Mouse (Mus musculus): ENCODE results near the gene Pgbd5. TPM values are rescaled to one million over a fixed set of nuclear protein-coding genes. Genes with fewer than 3 reads are reported as not detected.
A peak's percentile ranks its signal among the peaks of the same experiment; 100 is the strongest.

Pgbd5 gene
- total and polyA plus RNA-seq, 3 experiments, result 0.89 to 3.9 (median 3.1) TPM

DNA sequence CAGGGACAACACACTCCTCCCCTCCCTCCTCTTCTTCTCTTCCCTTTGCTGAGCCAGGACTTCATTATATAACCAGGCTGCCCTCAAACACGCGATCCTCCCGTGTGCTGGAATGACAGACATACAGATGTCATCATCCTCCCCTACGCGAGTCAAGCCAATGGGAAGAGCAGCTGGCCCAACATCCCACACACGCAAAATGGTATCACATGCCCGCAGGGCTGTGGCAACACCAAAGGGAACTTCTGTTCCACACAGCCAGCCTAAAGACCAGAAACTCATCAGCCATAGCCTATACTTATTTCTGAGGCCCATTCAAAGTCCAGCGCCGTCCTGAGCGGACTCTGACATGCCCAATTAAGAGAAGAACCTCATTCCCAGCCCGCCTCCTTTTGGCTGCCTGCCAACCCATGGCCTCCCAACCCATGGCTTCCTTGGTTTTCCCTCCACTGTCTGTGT, 40.0 kb downstream of the Pgbd5 start:
- H3K4me1 ChIP-seq (ENCODE audit: control insufficient read depth in 1 of 2, insufficient read depth in 2 of 2), result peaks cover 0 to 5% of the 10 kb centered on the region in 2 experiments; a peak in 1 of 4 replicates
- H3K79me2 ChIP-seq (replicated peaks; ENCODE audit: control insufficient read depth, extremely low read depth, insufficient read depth, poor library complexity, severe bottlenecking), result no peaks in the 10 kb centered on the region
- no peak overlapping the region for H3K27ac ChIP-seq (ENCODE audit: insufficient read depth, low read depth)
- H3K9ac ChIP-seq (ENCODE audit: insufficient read depth, low read depth), result no peak overlapping the region
- H3K36me3 ChIP-seq (replicated peaks in 1 of 2; ENCODE audit: control insufficient read depth in 1 of 2, insufficient read depth in 1 of 2, low read length in 1 of 2), result no peaks in the 10 kb centered on the region
- no peak overlapping the region for H3K4me2 ChIP-seq (ENCODE audit: insufficient read depth, low read depth, poor library complexity, severe bottlenecking)
- peaks cover 38% of the 10 kb centered on the region for H3K27me3 ChIP-seq (replicated peaks)
- no peak for DNase-seq (ENCODE audit: extremely low read depth)
- in situ Hi-C loops (cut with MboI; ENCODE audit: low pct_ligation_motif_present, low pct_unique_long_range_greater_than_20kb, low sequenced_read_pairs) (no loop called here), dilution Hi-C loops (cut with MboI; ENCODE audit: extremely low pct_ligation_motif_present, extremely low pct_unique_long_range_greater_than_20kb, low sequenced_read_pairs) (no loop called here)
- no peak for TF ChIP-seq ZC3H11A (IDR thresholded peaks at IDR 0.05; ENCODE audit: low read depth, low read length)
- no peak for TF ChIP-seq JUND (conservative IDR thresholded peaks at IDR 0.05; ENCODE audit: low read depth, low read length)
- TF ChIP-seq MXI1 (IDR thresholded peaks at IDR 0.05; ENCODE audit: low read depth, low read length), result no peak
- TF ChIP-seq IRF4 (IDR thresholded peaks at IDR 0.05; ENCODE audit: low read depth, low read length), result no peak
- no peak for TF ChIP-seq TCF12 (IDR thresholded peaks at IDR 0.05; ENCODE audit: low read depth, low read length)
- TF ChIP-seq TBP (conservative IDR thresholded peaks at IDR 0.05; ENCODE audit: low read depth, low read length), result no peak
- no peak for TF ChIP-seq EP300 (IDR thresholded peaks at IDR 0.05; ENCODE audit: low read length)
- no peak for TF ChIP-seq POLR2A (IDR thresholded peaks at IDR 0.05; ENCODE audit: low read depth, low read length)
- no peak for TF ChIP-seq UBTF (IDR thresholded peaks at IDR 0.05; ENCODE audit: low read depth, low read length)
- no peak for TF ChIP-seq KAT2A (IDR thresholded peaks at IDR 0.05; ENCODE audit: insufficient replicate concordance, low read length)
- TF ChIP-seq JUN (IDR thresholded peaks at IDR 0.05; ENCODE audit: insufficient read depth, low read depth, low read length), result no peak
- TF ChIP-seq E2F4 (IDR thresholded peaks at IDR 0.05; ENCODE audit: insufficient replicate concordance, low read depth, low read length), result no peak
- no peak for TF ChIP-seq MEF2A (IDR thresholded peaks at IDR 0.05; ENCODE audit: borderline replicate concordance, low read depth, low read length)
- TF ChIP-seq RCOR1 (conservative IDR thresholded peaks at IDR 0.05; ENCODE audit: low read depth, low read length), result no peak
- no peak for TF ChIP-seq USF1 (IDR thresholded peaks at IDR 0.05; ENCODE audit: low read depth, low read length)
- TF ChIP-seq BHLHE40 (IDR thresholded peaks at IDR 0.05; ENCODE audit: low read depth, low read length), result no peak
- TF ChIP-seq ETS1 (conservative IDR thresholded peaks at IDR 0.05; ENCODE audit: low read depth, low read length), result no peak
- no peak for TF ChIP-seq MAZ (IDR thresholded peaks at IDR 0.05; ENCODE audit: low read depth, low read length)
- no peak overlapping the region for H3K4me3 ChIP-seq (replicated peaks in 1 of 3; ENCODE audit: low read depth in 2 of 3, low read length in 2 of 3, poor library complexity in 1 of 3)
- H3K9me3 ChIP-seq (replicated peaks; ENCODE audit: low read length), result no peaks in the 10 kb centered on the region

GRCm38 (mm10) chr8:124398843-124399402, 40.5 kb downstream of the Pgbd5 start:
- peaks cover 38% of the 10 kb centered on the region for H3K27me3 ChIP-seq (replicated peaks)
- peak; percentile 51 for DNase-seq (ENCODE audit: extremely low read depth)
- no peak overlapping the region for H3K27ac ChIP-seq (ENCODE audit: insufficient read depth, low read depth)
- dilution Hi-C loops (cut with MboI; ENCODE audit: extremely low pct_ligation_motif_present, extremely low pct_unique_long_range_greater_than_20kb, low sequenced_read_pairs) (no loop called here), in situ Hi-C loops (cut with MboI; ENCODE audit: low pct_ligation_motif_present, low pct_unique_long_range_greater_than_20kb, low sequenced_read_pairs) (no loop called here)
- H3K9me3 ChIP-seq (replicated peaks; ENCODE audit: low read length), result no peaks in the 10 kb centered on the region
- H3K4me3 ChIP-seq (replicated peaks in 1 of 3; ENCODE audit: low read depth in 2 of 3, low read length in 2 of 3, poor library complexity in 1 of 3), result no peak overlapping the region
- TF ChIP-seq NRF1 (IDR thresholded peaks at IDR 0.05; ENCODE audit: low read depth, low read length) (no peak), MAFK (IDR thresholded peaks at IDR 0.05; ENCODE audit: insufficient replicate concordance, low read length) (no peak), TCF12 (IDR thresholded peaks at IDR 0.05; ENCODE audit: low read depth, low read length) (no peak), POLR2A (IDR thresholded peaks at IDR 0.05; ENCODE audit: low read depth, low read length) (no peak), MXI1 (IDR thresholded peaks at IDR 0.05; ENCODE audit: low read depth, low read length) (no peak), SMC3 (IDR thresholded peaks at IDR 0.05; ENCODE audit: low read depth, low read length) (peak; percentile 79), RCOR1 (conservative IDR thresholded peaks at IDR 0.05; ENCODE audit: low read depth, low read length) (no peak), UBTF (IDR thresholded peaks at IDR 0.05; ENCODE audit: low read depth, low read length) (no peak), NELFE (IDR thresholded peaks at IDR 0.05; ENCODE audit: low read depth, low read length) (no peak), E2F4 (IDR thresholded peaks at IDR 0.05; ENCODE audit: insufficient replicate concordance, low read depth, low read length) (no peak), JUN (IDR thresholded peaks at IDR 0.05; ENCODE audit: insufficient read depth, low read depth, low read length) (no peak), JUND (conservative IDR thresholded peaks at IDR 0.05; ENCODE audit: low read depth, low read length) (no peak), ELF1 (IDR thresholded peaks at IDR 0.05; ENCODE audit: low read depth, low read length) (no peak), RAD21 (IDR thresholded peaks at IDR 0.05; ENCODE audit: low read depth, low read length) (peak; percentile 55), MAZ (IDR thresholded peaks at IDR 0.05; ENCODE audit: low read depth, low read length) (no peak), USF1 (IDR thresholded peaks at IDR 0.05; ENCODE audit: low read depth, low read length) (peak; percentile 29; the same call in 1 of the 2 replicates), MAX (IDR thresholded peaks at IDR 0.05; ENCODE audit: low read length) (no peak), ZKSCAN1 (IDR thresholded peaks at IDR 0.05; ENCODE audit: borderline replicate concordance, low read depth, low read length) (no peak), CTCF (conservative IDR thresholded peaks at IDR 0.05 in 1 of 2, IDR thresholded peaks at IDR 0.05 in 1 of 2; ENCODE audit: low read depth in 2 of 2, low read length in 2 of 2) (peak; percentile 62 to 76)
- no peak overlapping the region for H3K4me2 ChIP-seq (ENCODE audit: insufficient read depth, low read depth, poor library complexity, severe bottlenecking)
- peaks cover 0 to 5% of the 10 kb centered on the region in 2 experiments; a peak in 1 of 4 replicates for H3K4me1 ChIP-seq (ENCODE audit: control insufficient read depth in 1 of 2, insufficient read depth in 2 of 2)
- no peaks in the 10 kb centered on the region for H3K79me2 ChIP-seq (replicated peaks; ENCODE audit: control insufficient read depth, extremely low read depth, insufficient read depth, poor library complexity, severe bottlenecking)
- H3K36me3 ChIP-seq (replicated peaks in 1 of 2; ENCODE audit: control insufficient read depth in 1 of 2, insufficient read depth in 1 of 2, low read length in 1 of 2), result no peaks in the 10 kb centered on the region
- H3K9ac ChIP-seq (ENCODE audit: insufficient read depth, low read depth), result no peak overlapping the region

Data from CH12.LX (cell line).